Mouse (Mus musculus): ENCODE data around the gene Rbm48.
"Not testable (repeated sequence)": the region's sequence is repeated elsewhere in the genome, so short reads cannot be mapped to it uniquely, and the experiment has no call there.

Rbm48 gene

GRCm38 (mm10) chr5:3596399-3596766, at the start of gene Rbm48:
Gene Rbm48 (minus strand): TSS chr5:3596585.
- DNase-seq = peak; percentile 81 to 85

DNA sequence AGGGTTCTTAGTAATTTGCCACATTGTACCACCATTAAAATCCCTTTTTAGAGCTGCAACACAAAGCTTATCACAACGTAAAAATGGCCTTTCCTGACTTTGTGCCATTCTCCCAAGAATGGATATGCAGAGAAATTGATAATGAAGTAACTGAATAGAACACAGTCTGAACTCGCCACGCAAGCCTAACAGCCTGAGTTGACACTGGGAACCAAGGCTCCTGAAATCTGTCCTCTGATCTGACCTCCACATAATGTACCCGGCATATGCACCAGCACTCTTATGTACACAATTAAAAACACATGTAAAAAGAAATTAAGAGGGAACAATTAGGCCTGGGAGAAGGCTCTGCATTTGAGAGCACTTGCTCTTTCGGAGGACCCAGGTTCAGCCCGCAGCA, 48.9 kb upstream of the Rbm48 start:
- DNase-seq = no peak

GRCm38 (mm10) chr5:3644621-3645020, 48.2 kb upstream of the Rbm48 start:
- DNase-seq = no peak

DNA sequence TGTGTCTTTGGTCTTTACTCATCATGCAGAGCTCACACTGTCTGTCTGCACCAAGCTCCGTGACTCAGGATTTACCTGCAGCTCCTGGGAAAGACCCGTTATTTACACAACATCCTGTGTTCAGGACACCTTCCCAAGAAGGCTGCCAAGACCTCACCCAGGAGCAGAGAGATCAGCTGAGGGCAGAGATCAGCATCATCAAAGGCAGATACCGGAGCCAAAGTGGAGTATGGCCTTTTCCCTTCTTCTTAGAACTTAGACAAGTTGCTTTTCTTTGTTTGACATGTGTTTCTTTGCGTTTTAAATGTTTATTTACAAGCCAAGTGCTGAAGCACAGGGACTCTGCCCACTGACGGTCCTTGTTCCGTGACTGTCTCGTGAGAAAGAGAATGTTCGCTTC, 38.9 kb upstream of the Rbm48 start:
- no peak for DNase-seq

DNA sequence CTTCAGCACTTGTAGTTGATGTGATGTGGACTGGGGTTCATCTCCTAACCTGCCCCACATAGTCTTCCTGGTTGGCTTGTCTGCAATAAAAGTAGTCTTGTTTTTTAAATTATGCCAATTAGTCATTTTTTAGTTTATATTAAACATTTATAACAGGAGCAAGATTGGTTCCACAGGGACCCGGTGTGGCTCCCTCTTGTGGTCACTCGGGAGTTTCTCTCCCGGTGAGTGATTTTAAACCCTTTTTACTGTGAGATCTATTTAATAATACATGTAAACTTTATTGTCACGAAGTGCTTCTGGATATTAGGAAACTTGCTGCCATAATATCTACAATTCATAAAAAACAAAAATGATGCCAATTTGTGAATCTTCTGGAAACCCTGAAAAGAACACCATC, 37.6 kb upstream of the Rbm48 start:
- no peak for DNase-seq

DNA sequence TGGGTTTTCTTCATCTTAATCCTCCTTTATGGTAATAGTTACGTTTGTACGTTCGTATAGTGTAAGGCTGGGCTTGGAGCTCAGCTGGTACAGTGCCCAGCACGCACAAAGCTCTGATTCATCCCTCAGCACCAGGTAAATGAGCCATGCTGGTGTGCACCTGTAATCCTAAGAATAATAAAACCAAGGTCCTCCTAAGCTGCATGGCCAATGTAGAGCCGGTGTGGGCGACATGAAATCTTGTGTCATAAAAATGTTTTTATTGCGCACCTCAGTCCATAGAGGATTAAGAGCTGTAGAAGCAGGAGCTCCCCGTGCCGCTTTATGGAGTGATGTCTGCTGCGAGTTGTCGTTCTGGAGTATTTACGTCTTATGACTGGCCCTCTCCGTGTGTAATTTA, 36.9 kb upstream of the Rbm48 start:
- DNase-seq = no peak

- DNase-seq = no peak
These were observed 35.9 kb upstream of the Rbm48 start for GRCm38 (mm10) chr5:3632285-3632684.

- no peak for DNase-seq
These were observed 35.3 kb upstream of the Rbm48 start for GRCm38 (mm10) chr5:3631512-3632271.

DNA sequence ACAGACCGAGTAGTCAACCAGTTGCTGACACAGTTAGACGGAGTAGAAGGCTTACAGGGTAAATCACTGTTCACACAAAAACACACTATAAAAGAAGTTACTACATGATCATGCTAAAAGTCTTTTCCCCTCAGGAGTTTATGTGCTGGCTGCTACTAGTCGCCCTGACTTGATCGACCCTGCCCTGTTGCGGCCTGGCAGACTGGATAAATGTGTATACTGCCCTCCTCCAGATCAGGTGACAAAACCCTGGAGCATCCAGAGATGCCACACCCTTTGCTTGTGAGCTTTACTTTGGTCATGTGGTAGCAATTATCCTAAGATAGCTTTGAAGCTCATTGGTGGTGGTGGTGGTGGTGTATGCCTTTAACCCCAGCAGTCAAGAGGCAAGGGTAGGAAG, 33.7 kb upstream of the Rbm48 start:
- DNase-seq = no peak

- peak; percentile 74 for DNase-seq
These were observed 24.1 kb upstream of the Rbm48 start for GRCm38 (mm10) chr5:3620486-3620885.

- DNase-seq = not testable (repeated sequence)
These were observed 15.4 kb upstream of the Rbm48 start for GRCm38 (mm10) chr5:3611835-3612234.

DNA sequence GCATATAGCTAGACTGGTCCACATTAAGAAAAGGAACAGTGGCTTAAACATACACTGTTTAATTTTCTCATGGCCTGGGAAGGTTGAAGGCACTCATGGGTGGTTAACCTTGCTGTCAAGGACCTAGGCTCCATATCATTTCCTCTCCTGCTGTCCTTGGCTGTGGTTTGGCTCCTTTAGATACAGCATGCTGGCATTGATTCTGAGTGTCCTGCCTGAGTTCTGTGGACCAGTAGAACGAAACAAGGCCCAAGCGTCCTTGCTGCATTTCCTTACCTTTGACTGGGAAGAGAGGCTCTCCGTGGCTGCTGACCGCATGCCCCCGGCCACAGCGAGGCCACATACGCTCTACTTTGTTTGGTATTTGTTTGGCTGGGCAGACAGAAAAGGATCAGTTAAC, 12.9 kb upstream of the Rbm48 start:
- DNase-seq = no peak

- DNase-seq = no peak
These were observed 10.7 kb upstream of the Rbm48 start for GRCm38 (mm10) chr5:3607114-3607513.

DNA sequence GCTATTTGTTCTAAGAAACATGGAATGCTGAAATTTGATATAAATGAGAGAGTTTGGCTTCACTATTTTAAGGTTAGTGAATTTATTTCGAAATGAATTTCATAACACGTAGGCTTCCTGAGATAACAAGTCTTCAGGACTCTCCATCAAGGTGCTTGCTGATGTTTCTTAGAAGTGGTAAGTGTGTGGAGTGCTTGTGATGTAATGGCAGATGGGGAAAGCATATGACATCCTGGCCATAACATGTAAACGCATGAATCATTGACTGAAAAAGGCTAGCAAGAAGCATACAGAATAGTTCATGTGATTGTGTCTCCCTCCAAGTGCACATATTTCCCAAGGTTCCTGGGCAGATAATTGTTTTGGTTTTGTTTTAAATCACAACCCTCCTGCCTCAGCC, 4.4 kb upstream of the Rbm48 start:
- DNase-seq = no peak

DNA sequence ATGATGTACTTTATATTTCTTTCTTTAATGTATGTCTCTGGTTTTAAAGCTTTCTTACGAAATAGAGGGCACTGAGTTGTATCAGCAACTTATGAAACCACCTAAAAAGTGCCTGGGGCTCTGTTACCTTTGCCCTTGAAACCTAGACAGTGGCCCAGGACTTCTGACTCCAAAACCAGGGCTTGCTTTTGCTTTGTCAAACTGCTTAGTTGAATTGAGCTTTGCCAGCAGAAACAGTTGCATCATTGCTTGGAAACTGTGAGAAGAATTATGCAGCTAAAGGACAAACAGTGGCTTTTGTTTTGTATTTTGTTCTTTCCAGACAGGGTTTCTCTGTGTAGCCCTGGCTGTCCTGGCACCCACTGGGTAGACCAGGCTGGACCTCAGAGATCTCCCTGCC, 3.9 kb upstream of the Rbm48 start:
- no peak for DNase-seq

DNA sequence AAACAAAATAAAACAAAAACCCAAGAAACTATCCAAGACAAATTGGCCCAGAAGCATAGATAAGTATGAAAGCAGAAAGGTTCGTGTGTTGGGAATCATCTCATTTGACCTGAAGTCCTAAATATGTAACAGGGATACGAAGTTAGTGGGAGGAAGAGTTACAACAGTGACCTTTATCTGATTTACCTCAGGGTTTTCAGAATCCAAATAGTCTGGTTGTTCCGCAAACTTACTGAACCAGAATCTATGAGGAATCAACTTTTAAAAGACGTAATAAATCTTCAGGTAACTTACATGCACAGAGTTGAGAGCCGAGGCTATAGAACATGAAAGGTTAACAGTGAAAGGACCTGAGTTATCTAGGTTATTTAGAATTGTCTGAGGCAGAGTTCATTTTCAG, 2.4 kb upstream of the Rbm48 start:
- DNase-seq = no peak

GRCm38 (mm10) chr5:3597171-3597570, 786 bp upstream of the Rbm48 start:
- no peak for DNase-seq

DNA sequence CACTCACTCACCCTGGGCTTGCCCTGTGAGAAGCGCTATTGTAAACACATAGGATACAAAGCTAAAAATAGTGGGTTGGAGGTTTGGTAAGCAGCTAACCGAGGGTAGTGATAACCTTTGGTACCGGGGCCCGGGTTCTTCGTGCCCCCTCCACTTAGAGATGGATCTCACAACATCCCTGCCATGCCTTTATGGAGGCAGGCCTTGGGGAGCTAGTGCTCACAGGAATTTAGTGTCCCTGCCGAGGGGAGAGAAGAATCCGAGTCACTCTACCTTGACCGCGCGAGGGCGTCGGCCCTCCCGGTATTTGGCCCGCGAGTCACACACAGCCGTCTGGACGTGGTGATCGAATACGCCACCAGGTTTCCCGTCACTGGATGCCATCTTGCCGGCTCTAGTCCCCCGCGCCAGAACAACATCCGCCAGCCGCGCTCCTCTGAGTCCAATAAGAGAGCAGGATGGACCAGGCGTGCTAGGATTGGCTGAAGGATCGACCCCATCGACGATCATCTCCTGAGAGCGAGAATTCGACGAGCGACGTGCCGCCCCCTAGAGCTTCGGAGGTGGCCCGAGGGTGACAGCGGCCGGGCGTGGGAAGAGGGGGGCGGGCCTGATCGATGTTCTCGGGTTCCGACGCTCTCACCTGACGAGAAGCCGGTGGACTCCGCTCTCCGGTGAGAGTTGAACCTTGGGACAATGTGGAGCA, 539 bp downstream of the Rbm48 start, which contains the start of gene Pex1:
TSS of gene Pex1 (plus strand) at position 374 of the 706 bp plus-strand sequence.
- peak; percentile 92 to 94 for DNase-seq

DNA sequence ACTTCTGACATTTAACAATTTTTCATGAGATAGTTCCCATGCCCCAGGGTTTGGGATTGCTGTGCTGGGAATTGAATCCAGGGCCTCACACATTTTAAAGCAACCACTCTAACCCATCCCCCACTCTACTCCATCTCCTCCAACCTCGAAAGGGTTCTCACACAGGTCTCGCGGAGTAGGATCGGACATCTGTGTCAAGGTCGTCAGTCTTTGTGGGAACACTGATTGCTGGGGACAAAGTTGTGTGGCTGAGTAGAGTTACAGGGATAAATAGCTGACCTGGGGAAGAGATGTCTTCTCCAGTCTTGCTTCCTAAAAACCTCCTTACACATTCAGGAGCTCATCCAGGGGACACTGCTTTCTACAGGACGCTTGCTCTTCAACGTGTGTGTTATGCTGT, 17.3 kb downstream of the Rbm48 start:
- no peak for DNase-seq

GRCm38 (mm10) chr5:3577939-3578338, 18.4 kb downstream of the Rbm48 start:
- no peak for DNase-seq

- no peak for DNase-seq
These were observed 21.6 kb downstream of the Rbm48 start for GRCm38 (mm10) chr5:3574825-3575224.

- no peak for DNase-seq
These were observed 25.1 kb downstream of the Rbm48 start, which contains the start of gene 1700109H08Rik for GRCm38 (mm10) chr5:3571266-3571665. Gene 1700109H08Rik (plus strand): TSS chr5:3571566.

DNA sequence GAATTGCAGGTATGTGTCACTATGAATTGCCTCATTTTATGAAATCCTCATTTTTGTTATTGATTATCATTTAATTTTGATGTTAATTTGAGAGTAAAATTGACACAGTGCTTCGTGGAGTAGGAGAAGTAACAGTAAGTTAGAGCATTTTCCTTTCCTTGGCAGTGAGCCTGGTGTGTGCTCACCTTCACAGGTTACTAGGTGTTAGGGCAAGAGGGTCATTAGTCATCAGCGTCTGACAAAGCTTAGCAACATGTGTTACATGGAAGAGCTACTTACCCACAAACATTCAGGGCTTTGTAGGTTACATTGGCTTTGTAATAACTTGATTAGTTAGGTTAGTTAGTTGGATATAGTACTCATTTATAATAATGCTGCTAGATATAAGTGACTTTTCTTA, 42.2 kb downstream of the Rbm48 start:
- DNase-seq = no peak

GRCm38 (mm10) chr5:3551481-3551880, 44.9 kb downstream of the Rbm48 start:
- DNase-seq = no peak
